Mouse (Mus musculus) left cerebral cortex, postnatal 14 days (tissue): Measurements from ENCODE around the gene Slco2a1. TPM values are rescaled to one million over a fixed set of nuclear protein-coding genes. Genes with fewer than 3 reads are reported as not detected.
"Not testable (repeated sequence)": the region's sequence is repeated elsewhere in the genome, so short reads cannot be mapped to it uniquely, and the experiment has no call there.

Source experiments
- DNase-seq, 2 experiments: peaks; one replicate each; pipeline ENCODE4 v3.0.0; 2021 to 2022; ENCODE audit warnings: low spot score in 2 of 2, mixed read lengths in 1 of 2
- intact Hi-C: fragments of 180-260 bp; cut with DNase I; formaldehyde crosslinking; loops from one replicate; pipeline ENCODE4 v1.15.1; 2025
- total RNA-seq, 2 experiments: library from RNA; stranded (reverse); gene quantifications; 2 replicates each; pipeline ENCODE4 v1.2.3; 2021

Slco2a1 gene
- total RNA-seq, 2 experiments from 2014 or later, result 1.5 to 2.3 TPM

DNA sequence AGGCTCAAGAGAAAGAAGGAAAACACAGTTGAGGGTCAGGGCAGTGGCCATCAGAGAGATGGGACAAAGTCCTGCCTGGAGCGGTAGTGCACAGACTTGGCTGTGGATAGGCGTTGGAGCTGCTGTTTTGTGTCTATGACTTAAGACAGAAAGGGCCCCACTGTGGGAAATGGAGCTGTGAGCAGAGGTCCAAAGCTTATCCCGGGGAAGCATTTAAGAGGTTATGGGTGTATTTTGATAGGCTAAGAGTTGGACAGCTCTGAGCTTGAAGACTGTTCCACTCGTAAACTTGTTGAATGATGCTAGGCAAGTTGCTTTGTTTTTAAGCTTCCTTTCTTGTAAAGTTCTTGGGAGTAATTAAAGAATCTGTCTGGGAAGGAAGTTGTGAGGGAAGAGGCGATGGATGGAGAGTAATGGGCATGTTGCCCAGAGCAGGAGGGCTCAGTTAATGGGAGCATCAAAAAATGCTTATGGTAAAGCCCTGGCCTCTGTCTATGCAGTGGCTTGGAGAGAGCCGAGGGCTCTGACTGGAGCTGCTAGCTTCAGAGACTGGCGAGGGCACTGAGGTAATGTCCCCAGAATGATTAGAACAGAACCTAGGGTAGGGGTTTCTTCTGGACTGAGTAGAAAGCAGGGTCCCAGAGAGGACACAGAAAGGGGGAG, 83.2 kb downstream of the Slco2a1 start:
- no peak for DNase-seq
- intact Hi-C loops, result no loop called here

DNA sequence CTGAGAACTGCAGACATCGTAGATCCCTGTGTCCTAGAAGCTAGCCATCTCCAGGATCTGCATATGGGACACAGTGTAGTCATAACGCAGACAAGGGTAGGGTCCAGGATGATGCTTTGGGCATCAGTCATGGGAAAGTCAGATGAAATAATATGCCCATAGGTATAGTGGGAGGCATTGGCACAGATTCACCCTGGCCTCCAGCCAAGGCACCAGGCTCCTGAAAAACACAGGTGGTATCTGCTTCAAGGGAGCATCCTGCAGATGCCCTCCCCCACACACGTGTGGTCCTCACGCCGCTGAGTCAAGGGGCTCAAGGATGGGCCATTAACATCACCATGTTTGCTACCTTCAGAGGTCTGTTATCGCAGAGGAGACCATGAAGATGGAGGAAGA, 83.7 kb downstream of the Slco2a1 start:
- intact Hi-C loops, result no loop called here
- no peak for DNase-seq

DNA sequence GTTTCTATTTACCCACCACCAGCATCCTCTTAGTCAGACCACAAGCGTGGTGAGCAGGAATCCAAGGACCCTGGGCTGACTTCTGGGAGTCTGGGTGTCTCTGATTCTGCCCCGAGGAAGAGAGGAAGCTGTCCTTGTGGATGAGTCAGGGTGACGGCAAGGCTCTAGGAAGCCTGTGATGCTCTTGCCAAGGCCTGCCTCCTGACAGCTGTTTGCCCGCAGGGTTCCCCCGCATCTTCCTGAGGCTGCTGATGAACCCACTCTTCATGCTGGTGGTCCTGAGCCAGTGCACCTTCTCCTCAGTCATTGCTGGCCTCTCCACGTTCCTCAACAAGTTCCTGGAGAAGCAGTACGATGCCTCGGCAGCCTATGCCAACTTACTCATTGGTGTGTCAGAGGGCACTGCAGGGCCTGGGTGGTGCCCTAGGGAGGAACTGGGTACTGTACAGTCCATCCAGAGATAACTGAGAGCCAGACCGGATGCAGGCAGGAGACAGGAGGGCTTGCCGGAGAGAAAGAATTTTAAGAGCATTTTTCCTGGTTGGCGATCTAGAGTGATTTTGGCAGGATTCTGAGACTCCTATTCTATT, 84.5 kb downstream of the Slco2a1 start:
- no peak for DNase-seq
- intact Hi-C loops, result no loop called here

DNA sequence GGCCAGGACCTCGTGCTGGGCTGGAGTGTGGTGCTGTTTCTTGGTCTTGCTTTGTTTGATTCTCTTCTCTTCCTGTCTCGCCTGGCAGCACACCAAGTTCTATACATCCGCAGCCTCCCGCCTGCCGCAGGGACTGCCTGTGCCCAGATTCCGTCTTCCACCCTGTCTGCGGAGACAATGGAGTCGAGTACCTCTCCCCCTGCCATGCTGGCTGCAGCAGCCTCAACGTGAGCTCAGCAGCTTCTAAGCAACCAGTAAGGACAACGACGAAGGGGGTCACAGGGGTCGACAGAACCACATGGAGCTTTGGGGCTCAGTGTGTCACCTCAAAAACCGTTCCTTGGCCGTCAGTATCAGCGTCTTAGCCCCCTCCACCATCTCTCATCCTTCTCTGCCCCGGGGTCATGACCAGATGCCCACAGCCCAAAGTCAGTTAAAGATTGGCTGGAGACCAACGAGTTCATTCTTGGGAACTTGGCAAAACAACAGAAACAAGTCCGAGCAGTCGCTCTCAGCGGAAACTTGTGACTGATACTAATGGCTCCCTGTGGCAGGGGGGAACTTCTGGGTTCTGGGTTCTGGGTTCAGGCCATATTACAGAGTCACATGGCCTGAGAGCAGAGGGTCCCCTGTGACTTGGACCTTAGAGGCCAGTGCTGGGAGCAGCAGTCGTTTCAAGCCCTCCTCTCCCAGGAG, 88.5 kb downstream of the Slco2a1 start:
- peak in 1 of 2 experiments; percentile 33 for DNase-seq
- intact Hi-C loops, result no loop called here

DNA sequence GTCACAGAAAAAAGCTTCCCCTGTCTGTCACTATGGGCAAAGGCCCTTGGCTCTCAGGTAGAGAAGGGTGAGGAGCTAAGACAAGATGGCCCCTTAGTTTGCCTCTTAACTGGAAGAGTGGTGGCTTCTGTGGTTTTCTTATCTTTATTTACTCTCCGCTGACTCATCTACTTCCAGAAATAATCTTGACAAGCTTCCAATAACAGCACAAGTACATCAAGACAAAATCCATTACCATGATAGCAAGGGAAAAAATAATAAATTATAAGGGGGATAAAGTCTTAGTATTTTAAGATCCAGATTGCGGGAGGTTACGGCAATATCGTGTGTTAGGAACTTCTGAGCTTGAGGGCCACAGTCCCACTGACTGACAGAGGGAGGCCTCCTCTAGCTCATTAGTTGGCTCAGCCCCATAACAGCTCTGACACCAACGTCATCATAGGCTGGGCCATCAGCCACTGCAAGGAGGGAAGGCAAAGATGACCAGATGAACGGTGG, 89.7 kb downstream of the Slco2a1 start:
- intact Hi-C loops, result no loop called here
- no peak for DNase-seq

DNA sequence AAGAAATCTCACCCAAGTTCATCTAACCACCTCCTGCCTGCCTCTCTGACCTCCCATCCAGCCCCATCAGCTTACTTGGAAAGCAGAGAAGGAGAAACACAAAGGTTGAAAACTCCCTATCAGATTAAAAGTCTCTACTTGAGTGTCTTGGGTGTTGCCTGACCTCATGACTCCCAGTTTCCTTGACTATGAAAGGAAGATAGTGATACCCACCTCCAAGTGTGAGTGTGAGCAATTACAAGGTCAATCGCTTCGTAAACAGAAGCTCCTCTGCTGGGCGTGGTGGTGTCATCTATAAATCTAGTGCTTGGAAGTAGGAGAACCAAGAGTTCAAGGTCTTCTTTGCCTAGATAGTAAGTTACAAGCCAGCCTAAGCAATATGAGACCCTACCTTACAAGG, 91.7 kb downstream of the Slco2a1 start:
- no peak for DNase-seq

DNA sequence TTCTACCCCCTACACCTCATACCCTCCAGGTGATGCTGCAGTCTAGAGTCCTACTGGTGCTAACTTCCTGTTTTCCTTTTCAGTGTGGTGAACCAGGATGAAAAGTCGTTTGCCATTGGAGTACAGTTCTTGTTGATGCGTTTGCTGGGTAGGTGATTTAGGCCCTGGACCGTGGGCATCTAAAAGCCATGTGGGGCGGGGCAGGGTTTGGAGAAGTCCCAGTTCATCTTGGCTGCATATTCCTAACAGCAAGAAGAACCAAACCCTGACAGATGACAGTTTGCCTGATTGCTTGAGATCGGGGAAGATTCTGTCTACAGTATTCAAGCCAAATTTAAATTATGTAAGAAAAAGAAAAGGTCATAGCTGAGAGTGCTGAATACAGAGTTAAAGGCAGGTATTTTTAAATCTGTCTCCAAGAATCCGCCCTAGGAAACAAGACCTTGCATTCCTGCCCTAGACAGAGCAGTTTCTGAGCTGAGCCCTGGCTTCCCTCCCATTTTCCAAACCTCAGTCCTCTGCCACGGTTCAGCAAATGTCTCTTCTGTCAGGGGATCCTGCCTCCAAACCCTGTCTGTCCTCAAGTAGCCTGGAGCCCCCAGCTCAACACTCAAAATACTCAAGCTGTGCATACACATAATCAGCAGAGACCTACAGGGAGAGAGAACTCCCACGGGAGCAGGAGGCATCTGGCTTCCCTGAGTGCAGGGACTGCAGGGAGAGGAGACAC, 93.9 kb downstream of the Slco2a1 start:
- no peak for DNase-seq
- intact Hi-C loops, result no loop called here

More for the DNA sequence above, 91.7 kb downstream of the Slco2a1 start:
- intact Hi-C loops, result no loop called here

DNA sequence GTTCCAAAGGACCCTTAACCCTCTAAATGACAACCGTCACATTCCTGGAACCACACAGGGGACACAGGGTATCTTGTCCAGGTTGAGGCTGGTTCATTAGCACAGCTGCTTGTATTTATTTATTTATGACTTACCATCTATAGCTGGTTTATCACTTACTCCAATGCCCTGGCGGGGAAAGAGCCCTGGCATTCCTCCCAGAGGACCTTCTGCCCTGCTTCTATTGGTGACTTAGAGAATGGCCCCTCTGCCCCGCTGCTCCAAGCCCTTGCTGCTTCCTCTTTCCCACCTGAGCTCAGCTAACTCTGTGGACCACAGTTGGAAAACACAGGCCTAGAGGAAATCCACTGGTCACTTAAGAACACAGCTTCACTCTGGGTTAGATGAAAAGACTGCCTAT, 94.9 kb downstream of the Slco2a1 start:
- DNase-seq, result no peak
- intact Hi-C loops, result no loop called here

DNA sequence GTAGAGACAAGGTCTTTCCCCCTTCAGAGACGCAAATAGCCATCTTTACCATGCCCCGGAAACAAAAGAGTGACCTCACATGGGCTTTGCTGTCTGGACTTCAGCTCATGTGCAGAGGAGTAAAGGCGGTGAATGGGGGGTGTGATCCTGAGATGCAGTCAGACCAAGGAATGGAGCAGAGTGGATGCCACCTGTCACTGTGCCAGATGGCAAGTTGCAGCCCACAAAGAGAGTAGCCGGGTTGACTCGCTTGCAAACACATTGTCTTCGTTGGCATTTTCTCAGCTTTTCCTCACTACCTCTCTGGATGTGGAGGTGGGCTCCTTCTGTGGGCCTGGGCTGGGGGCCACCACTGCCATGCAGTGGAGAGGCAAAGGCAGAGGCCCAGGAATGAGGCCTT, 98.2 kb downstream of the Slco2a1 start:
- no peak for DNase-seq

DNA sequence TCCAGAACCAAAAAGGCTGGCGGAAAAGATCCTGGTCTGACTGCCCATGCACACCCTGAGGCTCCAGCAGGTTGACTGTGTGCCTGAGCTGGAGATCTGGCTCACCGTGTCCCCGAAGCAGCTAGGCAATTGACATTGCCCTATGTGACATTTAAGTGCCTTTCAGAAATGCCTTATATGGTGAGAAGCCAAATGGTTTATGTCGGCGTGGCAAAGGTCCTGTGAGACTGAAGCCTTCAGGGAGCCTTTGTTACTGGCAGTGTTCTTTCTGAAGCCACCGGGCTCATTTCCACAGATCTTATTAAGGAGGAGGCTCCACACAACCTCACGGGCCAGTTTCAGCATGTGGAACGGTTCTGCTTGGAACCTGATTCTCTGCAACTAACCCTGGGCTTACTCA, 98.8 kb downstream of the Slco2a1 start:
- DNase-seq, result no peak
- intact Hi-C loops, result loop anchor here (5.0 kb wide), 1 partner anchor 75 kb away; no protein-coding TSS in a partner anchor

More for the DNA sequence above, 98.2 kb downstream of the Slco2a1 start:
- intact Hi-C loops, result loop anchor here (5.0 kb wide), 1 partner anchor 74 kb away; no protein-coding TSS in a partner anchor

DNA sequence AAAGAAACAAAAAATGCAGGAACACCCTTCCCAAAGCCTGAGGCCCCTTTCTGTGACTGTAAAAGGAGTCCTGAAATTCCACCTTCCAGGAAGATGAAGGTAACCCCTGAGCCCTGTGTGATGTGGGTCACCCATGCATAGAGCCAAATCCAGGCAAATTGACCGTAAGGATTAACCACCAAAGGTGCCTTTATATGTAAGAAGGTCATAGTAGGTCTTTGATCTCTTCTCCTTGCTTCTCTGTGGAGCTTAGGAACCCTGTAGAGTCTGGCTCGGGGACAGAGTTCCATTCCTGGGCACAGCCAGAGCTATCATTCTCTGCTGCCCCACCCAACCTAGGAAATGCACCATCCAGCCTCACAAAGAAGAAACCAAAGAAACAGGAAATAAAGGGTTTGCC, 100.1 kb downstream of the Slco2a1 start:
- no peak for DNase-seq
- intact Hi-C loops, result loop anchor here (5.0 kb wide), 1 partner anchor 76 kb away; no protein-coding TSS in a partner anchor

DNA sequence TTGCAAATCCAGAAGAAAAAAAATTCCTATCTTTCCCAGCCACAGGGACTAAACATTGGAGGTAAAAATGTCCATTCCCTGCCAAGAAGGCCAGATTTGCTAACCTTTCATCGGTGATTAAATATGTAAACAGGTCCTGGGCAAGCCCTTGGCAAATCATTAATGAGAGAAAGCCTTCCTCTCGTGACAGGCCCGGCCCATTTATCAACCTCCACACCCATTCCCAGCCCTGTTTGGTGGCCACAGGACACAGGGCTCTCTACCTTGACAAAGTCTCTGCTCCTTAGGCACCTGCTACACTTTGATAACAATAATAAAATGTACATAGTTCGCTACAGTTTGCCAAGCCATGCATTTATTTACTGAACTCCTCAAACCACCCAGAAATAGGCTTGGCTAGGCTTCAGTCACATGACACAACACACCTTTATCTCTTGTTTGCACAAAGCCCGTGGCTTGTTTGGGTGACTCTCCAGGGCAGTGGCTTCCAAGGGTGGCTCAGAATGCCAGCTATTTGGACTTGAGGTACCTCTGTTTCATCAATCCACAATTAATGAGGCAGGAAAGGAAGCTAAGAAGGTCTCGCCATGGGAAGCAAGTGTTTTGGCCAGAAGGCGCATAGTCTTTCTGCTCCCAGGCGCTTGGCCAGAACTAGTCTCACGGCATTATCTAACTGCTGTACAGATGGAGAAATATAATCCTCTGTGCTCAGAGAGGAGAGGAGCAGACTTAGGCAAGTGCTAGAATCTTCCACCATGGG, 101.8 kb downstream of the Slco2a1 start:
- intact Hi-C loops, result loop anchor here (5.0 kb wide), 2 partner anchors 82 to 212 kb away; no protein-coding TSS in a partner anchor
- no peak for DNase-seq

DNA sequence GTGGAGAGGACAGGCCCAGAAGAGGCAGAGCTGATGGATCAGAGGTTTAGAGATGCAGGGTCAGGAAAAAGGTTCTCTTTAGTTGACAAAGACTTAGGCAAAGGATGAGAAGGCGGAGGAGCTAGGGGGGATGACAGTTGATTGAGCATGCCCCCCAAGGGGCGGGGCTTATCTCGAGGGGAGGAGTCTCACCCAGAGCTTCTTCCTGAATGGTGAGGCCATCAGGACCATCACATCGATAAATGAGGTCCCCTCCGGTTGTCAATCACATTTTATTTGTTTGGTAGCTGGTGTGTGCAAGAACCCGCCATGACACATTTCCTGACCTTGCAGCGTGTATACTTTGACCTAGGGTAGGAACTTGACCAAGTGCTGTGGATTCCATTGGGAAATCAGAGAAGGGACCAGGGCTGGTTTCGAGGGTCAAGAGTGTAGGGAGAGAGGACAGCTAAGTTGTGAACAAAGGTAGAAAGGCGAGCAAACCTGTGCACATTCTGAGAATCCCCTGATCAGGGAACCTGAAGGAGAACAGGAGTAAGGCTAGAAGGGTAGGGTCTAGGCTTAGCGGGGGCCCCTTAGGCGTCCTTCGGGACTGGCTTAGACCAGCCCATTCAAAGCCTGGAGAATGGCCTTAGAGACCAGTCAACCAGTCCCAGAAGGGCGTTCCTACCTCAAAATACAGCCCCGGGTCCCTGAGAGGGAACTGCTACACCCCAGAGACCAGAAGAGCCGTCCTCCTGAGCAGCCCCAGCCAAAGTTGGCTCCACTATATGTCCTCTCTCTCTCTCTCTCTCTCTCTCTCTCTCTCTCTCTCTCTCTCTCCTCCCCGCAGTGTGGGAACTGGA, 102.7 kb downstream of the Slco2a1 start:
- no peak for DNase-seq
- intact Hi-C loops, result loop anchor here (5.0 kb wide), 2 partner anchors 81 to 211 kb away; no protein-coding TSS in a partner anchor

DNA sequence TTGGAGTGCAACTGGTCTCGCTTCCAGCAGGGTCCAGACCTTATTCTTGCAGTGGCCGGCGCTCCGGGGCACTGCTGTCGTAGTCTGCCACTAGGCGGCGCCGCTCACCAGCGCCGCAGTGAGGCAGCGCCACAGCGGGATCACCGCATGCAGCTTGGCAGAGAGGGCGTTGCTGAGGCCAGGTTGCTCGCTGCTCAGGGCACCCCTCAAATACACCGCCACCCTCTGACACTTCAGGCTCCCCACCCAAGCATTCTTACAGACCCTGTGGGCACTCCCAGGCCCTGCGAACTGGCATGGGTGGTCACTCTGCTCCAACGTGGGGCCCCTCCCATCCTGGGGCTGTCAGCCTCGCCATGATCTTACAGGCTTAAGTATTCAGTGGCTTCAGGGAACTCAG, 103.7 kb downstream of the Slco2a1 start:
- peak; percentile 67 to 81 for DNase-seq
- intact Hi-C loops, result loop anchor here (5.0 kb wide), 2 partner anchors 80 to 210 kb away; no protein-coding TSS in a partner anchor

DNA sequence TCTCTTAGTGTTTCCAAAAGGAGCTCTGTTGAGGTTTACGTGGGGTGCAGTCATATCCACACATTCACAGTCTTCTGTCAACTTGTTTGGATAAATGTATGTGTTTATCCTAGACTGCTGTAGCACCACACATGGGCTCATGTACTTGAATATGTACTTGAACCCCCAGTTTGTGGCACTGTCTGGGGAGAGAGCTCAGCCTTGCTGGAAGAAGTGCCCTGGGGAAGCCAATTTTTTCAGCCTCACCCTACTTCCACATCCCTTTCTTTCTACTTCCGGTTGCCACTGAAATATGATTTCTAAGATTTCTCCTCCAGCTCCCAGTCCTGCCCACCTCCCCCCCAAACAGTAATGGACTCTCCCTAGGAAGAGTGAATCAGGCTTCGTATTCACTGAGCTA, 105.2 kb downstream of the Slco2a1 start:
- intact Hi-C loops, result loop anchor here (5.0 kb wide), 2 partner anchors 79 to 209 kb away; no protein-coding TSS in a partner anchor
- no peak for DNase-seq

DNA sequence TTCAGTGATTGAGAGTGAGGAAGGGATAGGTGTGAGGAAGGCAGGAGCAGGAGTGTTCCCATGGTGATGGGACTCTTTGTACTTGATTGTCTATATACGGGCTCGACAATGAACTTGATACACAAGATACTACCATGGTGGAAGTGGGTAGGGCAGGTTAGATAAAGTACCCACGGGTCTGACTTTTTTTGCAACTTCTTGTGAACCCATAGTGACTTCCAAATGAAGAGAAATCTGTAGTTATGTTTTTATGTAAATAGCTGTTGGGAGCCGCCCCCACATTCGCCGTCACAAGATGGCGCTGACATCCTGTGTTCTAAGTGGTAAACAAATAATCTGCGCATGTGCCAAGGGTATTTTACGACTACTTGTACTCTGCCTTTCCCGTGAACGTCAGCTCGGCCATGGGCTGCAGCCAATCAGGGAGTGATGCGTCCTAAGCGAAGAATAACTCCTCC, 119.9 kb downstream of the Slco2a1 start:
- DNase-seq, intact Hi-C loops: not testable (repeated sequence)

DNA sequence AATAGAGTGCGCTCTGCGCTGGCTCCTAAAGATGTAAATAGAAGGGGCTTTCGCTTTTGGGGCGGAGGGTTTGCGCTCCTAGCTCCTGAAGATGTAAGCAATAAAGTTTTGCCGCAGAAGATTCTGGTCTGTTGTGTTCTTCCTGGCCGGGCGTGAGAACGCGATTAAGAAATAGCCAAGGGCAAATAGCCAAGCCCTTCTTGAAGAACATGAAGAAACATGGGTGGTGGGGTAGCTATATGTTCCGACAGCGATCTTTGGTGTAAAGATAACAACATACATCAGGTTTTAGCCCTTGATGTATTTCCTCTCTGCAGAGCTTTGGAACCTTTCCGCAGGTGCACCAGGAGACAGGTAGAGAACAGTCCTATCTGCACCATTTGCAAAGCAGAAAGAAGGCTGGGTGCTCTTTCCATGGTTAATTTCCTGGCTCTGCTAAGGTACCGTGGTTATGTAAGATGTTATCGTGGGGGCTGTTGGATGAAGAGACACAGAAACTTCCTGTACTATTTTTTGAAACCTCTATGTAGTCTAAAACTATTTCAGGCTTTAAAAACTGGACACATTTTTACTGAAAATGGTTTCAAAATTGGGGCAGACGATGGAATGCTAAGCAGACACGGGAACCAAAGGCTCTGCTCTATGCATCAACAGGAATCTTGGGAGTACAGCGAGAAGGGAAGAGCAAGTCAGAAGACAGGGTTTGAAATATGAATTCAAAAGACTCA, 120.6 kb downstream of the Slco2a1 start:
- intact Hi-C loops, result no loop called here

More for the DNA sequence above, 120.6 kb downstream of the Slco2a1 start:
- DNase-seq, result peak; percentile 45 to 60
